Mouse (Mus musculus): ENCODE results near the gene Gapdh. TPM values are rescaled to one million over a fixed set of nuclear protein-coding genes. Genes with fewer than 3 reads are reported as not detected.
A peak's percentile ranks its signal among the peaks of the same experiment; 100 is the strongest.

Gene Gapdh
- polyA plus RNA-seq, 1 experiment: 264 TPM

- Histone ChIP-seq H3K4me1 (ENCODE audit: control insufficient read depth, insufficient read depth, low read length) (peaks cover 9% of the 10 kb centered on the region), H3K27ac (ENCODE audit: insufficient read depth, low read depth, low read length) (peak overlapping the region; percentile 96), H3K4me3 (ENCODE audit: insufficient read depth, low read length) (peak overlapping the region; percentile 94)
- TF ChIP-seq POLR2A (IDR thresholded peaks at IDR 0.05; ENCODE audit: borderline replicate concordance, low read depth, low read length): no peak
- TF ChIP-seq CTCF (IDR thresholded peaks at IDR 0.05; ENCODE audit: low read depth, low read length): no peak
Measured at GRCm38 (mm10) chr6:125193390-125193789, 27.1 kb upstream of the Gapdh start.

- Histone ChIP-seq H3K27ac (ENCODE audit: insufficient read depth, low read depth, low read length) (peak overlapping the region; percentile 96), H3K4me1 (ENCODE audit: control insufficient read depth, insufficient read depth, low read length) (peaks cover 9% of the 10 kb centered on the region), H3K4me3 (ENCODE audit: insufficient read depth, low read length) (peak overlapping the region; percentile 94)
- no peak for TF ChIP-seq CTCF (IDR thresholded peaks at IDR 0.05; ENCODE audit: low read depth, low read length)
- TF ChIP-seq POLR2A (IDR thresholded peaks at IDR 0.05; ENCODE audit: borderline replicate concordance, low read depth, low read length): no peak
Measured at GRCm38 (mm10) chr6:125192841-125193240, 26.6 kb upstream of the Gapdh start.

GRCm38 (mm10) chr6:125192016-125192714 is 25.9 kb upstream of the Gapdh start:
- H3K27ac ChIP-seq (ENCODE audit: insufficient read depth, low read depth, low read length): peak overlapping the region; percentile 96
- peaks cover 9% of the 10 kb centered on the region for H3K4me1 ChIP-seq (ENCODE audit: control insufficient read depth, insufficient read depth, low read length)
- TF ChIP-seq CTCF (IDR thresholded peaks at IDR 0.05; ENCODE audit: low read depth, low read length) (no peak), POLR2A (IDR thresholded peaks at IDR 0.05; ENCODE audit: borderline replicate concordance, low read depth, low read length) (no peak)
- peak overlapping the region; percentile 94 for H3K4me3 ChIP-seq (ENCODE audit: insufficient read depth, low read length)

GRCm38 (mm10) chr6:125191332-125192015 is 25.2 kb upstream of the Gapdh start, which contains the start of the genes Ncapd2 and Mrpl51:
Gene Ncapd2, minus strand, starts transcription at chr6:125191701.
Gene Mrpl51, plus strand, starts transcription at chr6:125191801.
- Histone ChIP-seq H3K4me1 (ENCODE audit: control insufficient read depth, insufficient read depth, low read length) (peaks cover 5% of the 10 kb centered on the region), H3K4me3 (ENCODE audit: insufficient read depth, low read length) (peak within 1 kb of the TSS; percentile 94), H3K27ac (ENCODE audit: insufficient read depth, low read depth, low read length) (peak within 1 kb of the TSS; percentile 96)
- TF ChIP-seq CTCF (IDR thresholded peaks at IDR 0.05; ENCODE audit: low read depth, low read length): no peak
- 0 out of 2 replicates have a peak, but pooled peaks have one; percentile 50 for TF ChIP-seq POLR2A (IDR thresholded peaks at IDR 0.05; ENCODE audit: borderline replicate concordance, low read depth, low read length)

- peak overlapping the region; percentile 71 for H3K4me3 ChIP-seq (ENCODE audit: insufficient read depth, low read length)
- TF ChIP-seq POLR2A (IDR thresholded peaks at IDR 0.05; ENCODE audit: borderline replicate concordance, low read depth, low read length) (no peak), CTCF (IDR thresholded peaks at IDR 0.05; ENCODE audit: low read depth, low read length) (no peak)
- H3K4me1 ChIP-seq (ENCODE audit: control insufficient read depth, insufficient read depth, low read length): peaks cover 5% of the 10 kb centered on the region
- peak overlapping the region; percentile 32 for H3K27ac ChIP-seq (ENCODE audit: insufficient read depth, low read depth, low read length)
Measured at GRCm38 (mm10) chr6:125190816-125191215, 24.5 kb upstream of the Gapdh start.

- TF ChIP-seq POLR2A (IDR thresholded peaks at IDR 0.05; ENCODE audit: borderline replicate concordance, low read depth, low read length): no peak
- no peak for TF ChIP-seq CTCF (IDR thresholded peaks at IDR 0.05; ENCODE audit: low read depth, low read length)
- no peak overlapping the region for H3K27ac ChIP-seq (ENCODE audit: insufficient read depth, low read depth, low read length)
- no peak overlapping the region for H3K4me3 ChIP-seq (ENCODE audit: insufficient read depth, low read length)
- no peaks in the 10 kb centered on the region for H3K4me1 ChIP-seq (ENCODE audit: control insufficient read depth, insufficient read depth, low read length)
Measured at GRCm38 (mm10) chr6:125186203-125186602, 19.9 kb upstream of the Gapdh start.

- H3K4me1 ChIP-seq (ENCODE audit: control insufficient read depth, insufficient read depth, low read length): no peaks in the 10 kb centered on the region
- no peak overlapping the region for H3K27ac ChIP-seq (ENCODE audit: insufficient read depth, low read depth, low read length)
- H3K4me3 ChIP-seq (ENCODE audit: insufficient read depth, low read length): no peak overlapping the region
- TF ChIP-seq POLR2A (IDR thresholded peaks at IDR 0.05; ENCODE audit: borderline replicate concordance, low read depth, low read length) (no peak), CTCF (IDR thresholded peaks at IDR 0.05; ENCODE audit: low read depth, low read length) (no peak)
Measured at GRCm38 (mm10) chr6:125182133-125182532, 15.9 kb upstream of the Gapdh start.

GRCm38 (mm10) chr6:125179601-125180000 is 13.3 kb upstream of the Gapdh start:
- Histone ChIP-seq H3K4me1 (ENCODE audit: control insufficient read depth, insufficient read depth, low read length) (no peaks in the 10 kb centered on the region), H3K4me3 (ENCODE audit: insufficient read depth, low read length) (no peak overlapping the region), H3K27ac (ENCODE audit: insufficient read depth, low read depth, low read length) (no peak overlapping the region)
- no peak for TF ChIP-seq POLR2A (IDR thresholded peaks at IDR 0.05; ENCODE audit: borderline replicate concordance, low read depth, low read length)
- TF ChIP-seq CTCF (IDR thresholded peaks at IDR 0.05; ENCODE audit: low read depth, low read length): no peak

- H3K4me1 ChIP-seq (ENCODE audit: control insufficient read depth, insufficient read depth, low read length): no peaks in the 10 kb centered on the region
- no peak overlapping the region for H3K27ac ChIP-seq (ENCODE audit: insufficient read depth, low read depth, low read length)
- TF ChIP-seq POLR2A (IDR thresholded peaks at IDR 0.05; ENCODE audit: borderline replicate concordance, low read depth, low read length): no peak
- TF ChIP-seq CTCF (IDR thresholded peaks at IDR 0.05; ENCODE audit: low read depth, low read length): no peak
- no peak overlapping the region for H3K4me3 ChIP-seq (ENCODE audit: insufficient read depth, low read length)
Measured at GRCm38 (mm10) chr6:125175469-125175868, 9.2 kb upstream of the Gapdh start.

- H3K4me3 ChIP-seq (ENCODE audit: insufficient read depth, low read length): no peak overlapping the region
- TF ChIP-seq POLR2A (IDR thresholded peaks at IDR 0.05; ENCODE audit: borderline replicate concordance, low read depth, low read length) (no peak), CTCF (IDR thresholded peaks at IDR 0.05; ENCODE audit: low read depth, low read length) (no peak)
- H3K4me1 ChIP-seq (ENCODE audit: control insufficient read depth, insufficient read depth, low read length): no peaks in the 10 kb centered on the region
- no peak overlapping the region for H3K27ac ChIP-seq (ENCODE audit: insufficient read depth, low read depth, low read length)
Measured at GRCm38 (mm10) chr6:125173256-125173655, 7.0 kb upstream of the Gapdh start.
